Mouse (Mus musculus): ENCODE measurements around the gene Ap1m1.

Gene Ap1m1

GRCm38 (mm10) chr8:72239499-72240402 lies at the start of gene Ap1m1:
TSS of gene Ap1m1 (plus strand) at chr8:72240018.
- in situ Hi-C loops (cut with MboI), result no loop called here

GRCm38 (mm10) chr8:72190215-72190539 lies 49.6 kb upstream of the Ap1m1 start:
- in situ Hi-C loops (cut with MboI), result no loop called here

GRCm38 (mm10) chr8:72192065-72192464 lies 47.8 kb upstream of the Ap1m1 start:
- in situ Hi-C loops (cut with MboI), result no loop called here

GRCm38 (mm10) chr8:72197997-72198396 lies 41.8 kb upstream of the Ap1m1 start:
- in situ Hi-C loops (cut with MboI), result no loop called here

- in situ Hi-C loops (cut with MboI), result no loop called here
Measured at GRCm38 (mm10) chr8:72208582-72208981, 31.2 kb upstream of the Ap1m1 start.

GRCm38 (mm10) chr8:72210222-72210621 lies 29.6 kb upstream of the Ap1m1 start:
- in situ Hi-C loops (cut with MboI), result no loop called here

GRCm38 (mm10) chr8:72210710-72211109 lies 29.1 kb upstream of the Ap1m1 start:
- in situ Hi-C loops (cut with MboI), result no loop called here

- in situ Hi-C loops (cut with MboI), result no loop called here
Measured at GRCm38 (mm10) chr8:72211846-72212245, 28.0 kb upstream of the Ap1m1 start.

- in situ Hi-C loops (cut with MboI), result no loop called here
Measured at GRCm38 (mm10) chr8:72212751-72213150, 27.1 kb upstream of the Ap1m1 start, which contains the start of gene Cib3. TSS of gene Cib3 (minus strand) at chr8:72212837.

- in situ Hi-C loops (cut with MboI), result no loop called here
Measured at GRCm38 (mm10) chr8:72213536-72213935, 26.3 kb upstream of the Ap1m1 start, which contains the start of gene Gm11034. TSS of gene Gm11034 (minus strand) at chr8:72213636.

- in situ Hi-C loops (cut with MboI), result no loop called here
Measured at GRCm38 (mm10) chr8:72215060-72215459, 24.8 kb upstream of the Ap1m1 start.

GRCm38 (mm10) chr8:72215871-72216270 lies 23.9 kb upstream of the Ap1m1 start:
- in situ Hi-C loops (cut with MboI), result no loop called here

GRCm38 (mm10) chr8:72218781-72219540 lies 20.9 kb upstream of the Ap1m1 start:
- in situ Hi-C loops (cut with MboI), result no loop called here

- in situ Hi-C loops (cut with MboI), result no loop called here
Measured at GRCm38 (mm10) chr8:72219541-72220363, 20.1 kb upstream of the Ap1m1 start, which contains the start of gene Fam32a. TSS of gene Fam32a (plus strand) at chr8:72219730.

GRCm38 (mm10) chr8:72220758-72221157 lies 19.1 kb upstream of the Ap1m1 start:
- in situ Hi-C loops (cut with MboI), result no loop called here

GRCm38 (mm10) chr8:72222656-72223055 lies 17.2 kb upstream of the Ap1m1 start:
- in situ Hi-C loops (cut with MboI), result no loop called here

- in situ Hi-C loops (cut with MboI), result no loop called here
Measured at GRCm38 (mm10) chr8:72240403-72240763, 565 bp downstream of the Ap1m1 start.

GRCm38 (mm10) chr8:72240951-72241350 lies 1.1 kb downstream of the Ap1m1 start:
- in situ Hi-C loops (cut with MboI), result no loop called here

- in situ Hi-C loops (cut with MboI), result no loop called here
Measured at GRCm38 (mm10) chr8:72242226-72242625, 2.4 kb downstream of the Ap1m1 start.

GRCm38 (mm10) chr8:72244610-72245009 lies 4.8 kb downstream of the Ap1m1 start:
- in situ Hi-C loops (cut with MboI), result no loop called here

- in situ Hi-C loops (cut with MboI), result no loop called here
Measured at GRCm38 (mm10) chr8:72257171-72257901, 17.5 kb downstream of the Ap1m1 start.
